Mouse (Mus musculus) myocyte (in vitro differentiated cells): ENCODE measurements around the gene Stmn1. TPM values are rescaled to one million over a fixed set of nuclear protein-coding genes. Genes with fewer than 3 reads are reported as not detected.

Experiments
- H3K27me3 ChIP-seq: one replicate; pipeline ENCODE4 v1.6.1; 2011; ENCODE audit not compliant: control insufficient read depth, insufficient read depth, insufficient read length
- H3K36me3 ChIP-seq: one replicate; pipeline ENCODE4 v1.6.1; 2011; ENCODE audit not compliant: control insufficient read depth, insufficient read depth
- H3K4me2 ChIP-seq: one replicate; pipeline ENCODE4 v1.6.1; 2011; ENCODE audit warnings: low read depth, control low read depth
- H3K4me3 ChIP-seq: one replicate; pipeline ENCODE4 v1.5.1; 2011; ENCODE audit warnings: mild to moderate bottlenecking, control low read depth, moderate library complexity
- H3K79me2 ChIP-seq: one replicate; pipeline ENCODE4 v1.6.1; 2011; ENCODE audit not compliant: control insufficient read depth, insufficient read depth
- H3ac ChIP-seq: one replicate; pipeline ENCODE4 v1.6.1; 2011; ENCODE audit not compliant: control insufficient read depth, insufficient read length
- CEBPB ChIP-seq: IDR thresholded peaks from 2 replicates; pipeline ENCODE4 v1.6.1; 2011; ENCODE audit warnings: mild to moderate bottlenecking, moderate library complexity; ENCODE audit not compliant: poor library complexity, insufficient read depth, severe bottlenecking
- E2F4 ChIP-seq: IDR thresholded peaks from one replicate; pipeline ENCODE4 v1.6.1; 2011; ENCODE audit warnings: mild to moderate bottlenecking, control low read depth, moderate library complexity; ENCODE audit not compliant: insufficient read depth
- MAX ChIP-seq: IDR thresholded peaks from one replicate; pipeline ENCODE4 v1.6.1; 2011; ENCODE audit warnings: low read depth, mild to moderate bottlenecking, control low read depth
- MYOD1 ChIP-seq, 3 experiments: IDR thresholded peaks; one replicate each; pipeline ENCODE4 v1.6.1; 2011; ENCODE audit warnings: control low read depth in 2 of 3, low read depth in 2 of 3, mild to moderate bottlenecking in 2 of 3, moderate library complexity in 1 of 3; ENCODE audit not compliant: insufficient read length in 2 of 3, control insufficient read depth in 1 of 3
- MYOG ChIP-seq, 3 experiments: IDR thresholded peaks; one replicate each; pipeline ENCODE4 v1.6.1; 2011; ENCODE audit warnings: control low read depth in 2 of 3, low read depth in 2 of 3, mild to moderate bottlenecking in 2 of 3; ENCODE audit not compliant: insufficient read length in 2 of 3, control insufficient read depth in 1 of 3, insufficient read depth in 1 of 3
- POLR2A ChIP-seq: IDR thresholded peaks from one replicate; pipeline ENCODE4 v1.6.1; 2011; ENCODE audit warnings: low read depth, mild to moderate bottlenecking, control low read depth, moderate library complexity; ENCODE audit not compliant: insufficient read length
- POLR2AphosphoS2 ChIP-seq: IDR thresholded peaks from one replicate; pipeline ENCODE4 v1.6.1; 2011; ENCODE audit warnings: low read depth, control low read depth; ENCODE audit not compliant: insufficient read length
- REST ChIP-seq: IDR thresholded peaks from one replicate; pipeline ENCODE4 v1.6.1; 2011; ENCODE audit warnings: mild to moderate bottlenecking, control low read depth, moderate library complexity; ENCODE audit not compliant: insufficient read depth, insufficient read length
- SRF ChIP-seq: IDR thresholded peaks from one replicate; pipeline ENCODE4 v1.6.1; 2011; ENCODE audit warnings: low read depth; ENCODE audit not compliant: control insufficient read depth, insufficient read length
- TCF12 ChIP-seq: IDR thresholded peaks from one replicate; pipeline ENCODE4 v1.6.1; 2011; ENCODE audit warnings: mild to moderate bottlenecking, control low read depth; ENCODE audit not compliant: poor library complexity, insufficient read depth, severe bottlenecking
- TCF3 ChIP-seq: IDR thresholded peaks from one replicate; pipeline ENCODE4 v1.6.1; 2011; ENCODE audit warnings: low read depth, control low read depth; ENCODE audit not compliant: insufficient read length
- USF1 ChIP-seq: IDR thresholded peaks from one replicate; pipeline ENCODE4 v1.6.1; 2011; ENCODE audit warnings: low read depth, mild to moderate bottlenecking, control low read depth, moderate library complexity
- polyA plus RNA-seq: library from polyadenylated mRNA; unstranded; fragments of >200 nt; fragmentation: generic; extraction: Trizol; gene quantifications from one replicate; pipeline ENCODE4 v1.2.1, GENCODE M21; 2012; ENCODE audit warnings: missing spikeins

The Stmn1 gene
- polyA plus RNA-seq, 1 experiment = 213 TPM

GRCm38 (mm10) chr4:134469985-134470384, 1.9 kb downstream of the Stmn1 start:
- no peaks in the 10 kb centered on the region for H3K27me3 ChIP-seq
- no peak for TF ChIP-seq TCF3
- TF ChIP-seq MYOD1 (IDR thresholded peaks at IDR 0.05; ENCODE audit: control insufficient read depth in 1 of 3, insufficient read length in 2 of 3, low read depth in 2 of 3) = no peak
- no peak for TF ChIP-seq REST

GRCm38 (mm10) chr4:134471469-134471868, 3.3 kb downstream of the Stmn1 start:
- no peak overlapping the region for H3K4me2 ChIP-seq
- no peaks in the 10 kb centered on the region for H3K36me3 ChIP-seq
- TF ChIP-seq USF1 (no peak), CEBPB (no peak), MYOD1 (IDR thresholded peaks at IDR 0.05; ENCODE audit: control insufficient read depth in 1 of 3, insufficient read length in 2 of 3, low read depth in 2 of 3) (no peak), TCF3 (no peak), MAX (no peak), POLR2AphosphoS2 (no peak), TCF12 (no peak), REST (no peak), SRF (no peak), POLR2A (no peak), E2F4 (no peak), MYOG (IDR thresholded peaks at IDR 0.05; ENCODE audit: control insufficient read depth in 1 of 3, insufficient read depth in 1 of 3, insufficient read length in 2 of 3, low read depth in 2 of 3) (no peak)
- no peaks in the 10 kb centered on the region for H3K27me3 ChIP-seq
- H3K4me3 ChIP-seq = no peak overlapping the region
- H3K79me2 ChIP-seq = peaks cover 20% of the 10 kb centered on the region
- H3ac ChIP-seq = no peak overlapping the region

More at GRCm38 (mm10) chr4:134469985-134470384, 1.9 kb downstream of the Stmn1 start:
- H3K79me2 ChIP-seq = peaks cover 20% of the 10 kb centered on the region
- no peaks in the 10 kb centered on the region for H3K36me3 ChIP-seq
- H3K4me3 ChIP-seq = peak overlapping the region; percentile 33
- no peak overlapping the region for H3ac ChIP-seq
- H3K4me2 ChIP-seq = peak overlapping the region; percentile 77

GRCm38 (mm10) chr4:134473764-134474163, 5.6 kb downstream of the Stmn1 start:
- Histone ChIP-seq H3K27me3 (no peaks in the 10 kb centered on the region), H3K4me2 (no peak overlapping the region), H3K36me3 (no peaks in the 10 kb centered on the region), H3K4me3 (no peak overlapping the region), H3ac (no peak overlapping the region), H3K79me2 (peaks cover 20% of the 10 kb centered on the region)
- TF ChIP-seq POLR2A = no peak
- no peak for TF ChIP-seq MAX
- TF ChIP-seq MYOG (IDR thresholded peaks at IDR 0.05; ENCODE audit: control insufficient read depth in 1 of 3, insufficient read depth in 1 of 3, insufficient read length in 2 of 3, low read depth in 2 of 3) = no peak
- TF ChIP-seq TCF3 = no peak
- no peak for TF ChIP-seq SRF
- no peak for TF ChIP-seq REST
- no peak for TF ChIP-seq E2F4
- TF ChIP-seq CEBPB = no peak
- no peak for TF ChIP-seq TCF12
- no peak for TF ChIP-seq POLR2AphosphoS2
- no peak for TF ChIP-seq USF1
- no peak for TF ChIP-seq MYOD1 (IDR thresholded peaks at IDR 0.05; ENCODE audit: control insufficient read depth in 1 of 3, insufficient read length in 2 of 3, low read depth in 2 of 3)

GRCm38 (mm10) chr4:134474240-134474639, 6.1 kb downstream of the Stmn1 start:
- Histone ChIP-seq H3K79me2 (peaks cover 20% of the 10 kb centered on the region), H3K4me2 (no peak overlapping the region), H3K27me3 (no peaks in the 10 kb centered on the region), H3K36me3 (no peaks in the 10 kb centered on the region), H3K4me3 (no peak overlapping the region), H3ac (no peak overlapping the region)
- TF ChIP-seq E2F4 (no peak), USF1 (no peak), TCF3 (no peak), POLR2A (no peak)

DNA sequence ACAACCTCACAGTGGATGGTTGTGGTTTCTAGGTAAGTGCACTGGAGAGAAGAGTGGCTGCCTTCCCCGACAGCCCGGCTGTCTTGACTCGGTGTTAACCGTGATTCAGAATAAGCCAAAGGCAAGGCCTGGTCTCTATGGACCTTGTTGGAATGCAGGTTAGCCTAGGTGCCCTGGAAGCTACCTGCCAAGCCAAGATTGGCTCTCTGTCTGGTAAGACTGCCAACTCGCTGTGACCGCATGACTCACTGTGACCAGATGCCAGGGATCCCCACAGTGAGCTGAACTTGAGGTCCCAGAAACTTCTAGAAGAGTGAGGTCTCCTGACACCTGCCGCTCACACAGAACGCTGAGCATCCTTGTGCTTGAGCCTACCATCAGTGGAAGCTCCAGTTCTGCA, 8.8 kb downstream of the Stmn1 start:
- no peaks in the 10 kb centered on the region for H3K27me3 ChIP-seq

More for the DNA sequence above, 8.8 kb downstream of the Stmn1 start:
- no peak overlapping the region for H3K4me3 ChIP-seq
- H3ac ChIP-seq = no peak overlapping the region
- TF ChIP-seq CEBPB (no peak), POLR2AphosphoS2 (no peak), TCF3 (no peak), SRF (no peak), E2F4 (no peak), MAX (no peak), MYOD1 (IDR thresholded peaks at IDR 0.05; ENCODE audit: control insufficient read depth in 1 of 3, insufficient read length in 2 of 3, low read depth in 2 of 3) (no peak), POLR2A (no peak), USF1 (no peak), TCF12 (no peak), MYOG (IDR thresholded peaks at IDR 0.05; ENCODE audit: control insufficient read depth in 1 of 3, insufficient read depth in 1 of 3, insufficient read length in 2 of 3, low read depth in 2 of 3) (no peak), REST (no peak)
- H3K79me2 ChIP-seq = no peaks in the 10 kb centered on the region
- H3K4me2 ChIP-seq = no peak overlapping the region
- no peaks in the 10 kb centered on the region for H3K36me3 ChIP-seq
